Mouse (Mus musculus) ES-Bruce4 (cell line): ENCODE results near the gene Paqr7.

Experiments
- CTCF ChIP-seq: IDR thresholded peaks from one replicate; pipeline ENCODE4 v1.8.1; 2011; ENCODE audit warnings: low read depth, low read length
- EP300 ChIP-seq: IDR thresholded peaks from 2 replicates; pipeline ENCODE4 v1.6.1; 2011; ENCODE audit warnings: low read depth, low read length; ENCODE audit not compliant: insufficient read depth

DNA sequence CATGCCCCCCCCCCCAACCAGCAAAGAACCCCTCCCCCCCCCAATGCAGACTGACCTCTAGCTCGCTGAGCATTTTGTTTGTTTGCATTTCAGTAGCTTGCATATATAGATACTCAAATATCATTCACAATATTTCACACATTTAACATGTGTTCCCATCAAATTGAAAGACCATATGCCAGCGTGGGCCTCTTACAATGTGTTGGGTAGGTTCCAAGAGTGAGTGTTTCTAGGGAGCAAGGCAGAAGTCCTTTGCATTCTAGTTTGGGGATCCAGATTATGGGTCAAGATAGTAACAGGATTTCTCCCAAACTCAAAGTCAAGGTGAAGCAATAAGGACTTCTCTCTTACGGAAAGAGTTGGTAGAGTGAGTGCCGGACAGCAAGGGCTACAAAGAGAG is 22.0 kb downstream of the Paqr7 start:
- TF ChIP-seq EP300 (no peak), CTCF (no peak)
